Mouse (Mus musculus): Measurements from ENCODE around the gene Iqgap2.

Gene Iqgap2

GRCm38 (mm10) chr13:95583237-95584189 lies 308.2 kb downstream of the Iqgap2 start:
- no peak for DNase-seq (ENCODE audit: low spot score)

- DNase-seq (ENCODE audit: low spot score), result no peak
Measured at GRCm38 (mm10) chr13:95581850-95582249, 309.9 kb downstream of the Iqgap2 start.

- no peak for DNase-seq (ENCODE audit: low spot score)
Measured at GRCm38 (mm10) chr13:95578016-95578697, 313.6 kb downstream of the Iqgap2 start.

Data from urinary bladder, postnatal 10 days (tissue).